Mouse (Mus musculus): ENCODE measurements around the gene Cd24a. TPM values are rescaled to one million over a fixed set of nuclear protein-coding genes. Genes with fewer than 3 reads are reported as not detected.

Gene Cd24a
- polyA plus RNA-seq, 1 experiment from 2014 or later, result 623 TPM

- Histone ChIP-seq H3K27ac (no peak overlapping the region), H3K9me3 (replicated peaks) (no peaks in the 10 kb centered on the region), H3K27me3 (ENCODE audit: low read depth, poor library complexity, severe bottlenecking) (no peaks in the 10 kb centered on the region), H3K36me3 (no peaks in the 10 kb centered on the region), H3K4me3 (no peak overlapping the region), H3K4me1 (peaks cover 16% of the 10 kb centered on the region)
- 80% methylated on average over 5 of the region's 5 CpGs for WGBS
- no peak for DNase-seq (ENCODE audit: low spot score)
Observed at GRCm38 (mm10) chr10:43593182-43593581, 15.1 kb downstream of the Cd24a start.

GRCm38 (mm10) chr10:43594187-43594586 lies 16.1 kb downstream of the Cd24a start:
- 85% methylated on average over 2 of the region's 2 CpGs for whole genome bisulfite sequencing
- no peaks in the 10 kb centered on the region for H3K27me3 ChIP-seq (ENCODE audit: low read depth, poor library complexity, severe bottlenecking)
- H3K9me3 ChIP-seq (replicated peaks), result no peaks in the 10 kb centered on the region
- no peak for DNase-seq (ENCODE audit: low spot score)
- peaks cover 9% of the 10 kb centered on the region for H3K4me1 ChIP-seq
- H3K27ac ChIP-seq, result no peak overlapping the region
- no peaks in the 10 kb centered on the region for H3K36me3 ChIP-seq
- no peak overlapping the region for H3K4me3 ChIP-seq

GRCm38 (mm10) chr10:43594894-43595293 lies 16.8 kb downstream of the Cd24a start:
- WGBS, result 80% methylated on average over 3 of the region's 3 CpGs
- Histone ChIP-seq H3K36me3 (no peaks in the 10 kb centered on the region), H3K27me3 (ENCODE audit: low read depth, poor library complexity, severe bottlenecking) (no peaks in the 10 kb centered on the region), H3K4me1 (peaks cover 2% of the 10 kb centered on the region; the same call in 1 of the 2 replicates), H3K27ac (no peak overlapping the region), H3K9me3 (replicated peaks) (no peaks in the 10 kb centered on the region), H3K4me3 (no peak overlapping the region)
- no peak for DNase-seq (ENCODE audit: low spot score)

GRCm38 (mm10) chr10:43598067-43598726 lies 20.1 kb downstream of the Cd24a start:
- DNase-seq (ENCODE audit: low spot score), result no peak
- no peaks in the 10 kb centered on the region for H3K9me3 ChIP-seq (replicated peaks)
- no peak overlapping the region for H3K27ac ChIP-seq
- no peak overlapping the region for H3K4me3 ChIP-seq
- peaks cover 17% of the 10 kb centered on the region for H3K4me1 ChIP-seq
- no peaks in the 10 kb centered on the region for H3K36me3 ChIP-seq
- 93% methylated on average over 2 of the region's 2 CpGs for WGBS
- H3K27me3 ChIP-seq (ENCODE audit: low read depth, poor library complexity, severe bottlenecking), result no peaks in the 10 kb centered on the region

- 89% methylated on average over 1 of the region's 1 CpGs for WGBS
Observed at GRCm38 (mm10) chr10:43601039-43601438, 23.0 kb downstream of the Cd24a start.

GRCm38 (mm10) chr10:43601511-43602396 lies 23.7 kb downstream of the Cd24a start:
- Histone ChIP-seq H3K9me3 (replicated peaks) (no peaks in the 10 kb centered on the region), H3K36me3 (no peaks in the 10 kb centered on the region), H3K4me3 (0 out of 2 replicates have a peak overlapping the region, but pooled peaks have one; percentile 4), H3K4me1 (peaks cover 23% of the 10 kb centered on the region), H3K27me3 (ENCODE audit: low read depth, poor library complexity, severe bottlenecking) (no peaks in the 10 kb centered on the region), H3K27ac (peak overlapping the region; percentile 80)
- no peak for DNase-seq (ENCODE audit: low spot score)
- 43% methylated on average over 14 of the region's 14 CpGs for WGBS

More at GRCm38 (mm10) chr10:43601039-43601438, 23.0 kb downstream of the Cd24a start:
- Histone ChIP-seq H3K9me3 (replicated peaks) (no peaks in the 10 kb centered on the region), H3K4me3 (no peak overlapping the region), H3K27me3 (ENCODE audit: low read depth, poor library complexity, severe bottlenecking) (no peaks in the 10 kb centered on the region), H3K36me3 (no peaks in the 10 kb centered on the region), H3K4me1 (peaks cover 23% of the 10 kb centered on the region), H3K27ac (peak overlapping the region; percentile 80; the same call in 1 of the 2 replicates)
- no peak for DNase-seq (ENCODE audit: low spot score)

- Histone ChIP-seq H3K4me1 (peaks cover 23% of the 10 kb centered on the region), H3K27ac (peak overlapping the region; percentile 8; the same call in 1 of the 2 replicates), H3K36me3 (no peaks in the 10 kb centered on the region), H3K9me3 (replicated peaks) (no peaks in the 10 kb centered on the region), H3K27me3 (ENCODE audit: low read depth, poor library complexity, severe bottlenecking) (no peaks in the 10 kb centered on the region), H3K4me3 (no peak overlapping the region)
- no peak for DNase-seq (ENCODE audit: low spot score)
- 65% methylated on average over 4 of the region's 4 CpGs for WGBS
Observed at GRCm38 (mm10) chr10:43603975-43604686, 26.0 kb downstream of the Cd24a start.

- Histone ChIP-seq H3K27me3 (ENCODE audit: low read depth, poor library complexity, severe bottlenecking) (no peaks in the 10 kb centered on the region), H3K9me3 (replicated peaks) (no peaks in the 10 kb centered on the region), H3K27ac (peak overlapping the region; percentile 53; the same call in 1 of the 2 replicates), H3K36me3 (no peaks in the 10 kb centered on the region), H3K4me1 (peaks cover 23% of the 10 kb centered on the region), H3K4me3 (no peak overlapping the region)
- no peak for DNase-seq (ENCODE audit: low spot score)
- WGBS, result 88% methylated on average over 10 of the region's 10 CpGs
Observed at GRCm38 (mm10) chr10:43604687-43605250, 26.7 kb downstream of the Cd24a start.

GRCm38 (mm10) chr10:43605901-43606300 lies 27.8 kb downstream of the Cd24a start:
- WGBS, result 84% methylated on average over 7 of the region's 7 CpGs
- Histone ChIP-seq H3K27me3 (ENCODE audit: low read depth, poor library complexity, severe bottlenecking) (no peaks in the 10 kb centered on the region), H3K4me1 (peaks cover 22% of the 10 kb centered on the region), H3K27ac (no peak overlapping the region), H3K36me3 (no peaks in the 10 kb centered on the region), H3K4me3 (no peak overlapping the region), H3K9me3 (replicated peaks) (no peaks in the 10 kb centered on the region)
- DNase-seq (ENCODE audit: low spot score), result no peak

- H3K36me3 ChIP-seq, result no peaks in the 10 kb centered on the region
- H3K9me3 ChIP-seq (replicated peaks), result no peaks in the 10 kb centered on the region
- H3K4me1 ChIP-seq, result peaks cover 5% of the 10 kb centered on the region; the same call in 1 of the 2 replicates
- no peaks in the 10 kb centered on the region for H3K27me3 ChIP-seq (ENCODE audit: low read depth, poor library complexity, severe bottlenecking)
- WGBS, result 87% methylated on average over 5 of the region's 5 CpGs
- DNase-seq (ENCODE audit: low spot score), result no peak
- no peak overlapping the region for H3K4me3 ChIP-seq
- no peak overlapping the region for H3K27ac ChIP-seq
Observed at GRCm38 (mm10) chr10:43609507-43609906, 31.4 kb downstream of the Cd24a start.

- no peaks in the 10 kb centered on the region for H3K36me3 ChIP-seq
Observed at GRCm38 (mm10) chr10:43609958-43610357, 31.9 kb downstream of the Cd24a start.

GRCm38 (mm10) chr10:43611081-43611480 lies 33.0 kb downstream of the Cd24a start:
- no peaks in the 10 kb centered on the region for H3K27me3 ChIP-seq (ENCODE audit: low read depth, poor library complexity, severe bottlenecking)
- H3K4me1 ChIP-seq, result no peaks in the 10 kb centered on the region
- H3K27ac ChIP-seq, result no peak overlapping the region
- no peak overlapping the region for H3K4me3 ChIP-seq
- no peaks in the 10 kb centered on the region for H3K9me3 ChIP-seq (replicated peaks)
- H3K36me3 ChIP-seq, result no peaks in the 10 kb centered on the region
- no peak for DNase-seq (ENCODE audit: low spot score)

More at GRCm38 (mm10) chr10:43609958-43610357, 31.9 kb downstream of the Cd24a start:
- peak overlapping the region; percentile 42; the same call in 1 of the 2 replicates for H3K27ac ChIP-seq
- H3K9me3 ChIP-seq (replicated peaks), result no peaks in the 10 kb centered on the region
- H3K27me3 ChIP-seq (ENCODE audit: low read depth, poor library complexity, severe bottlenecking), result no peaks in the 10 kb centered on the region
- peaks cover 2% of the 10 kb centered on the region; the same call in 1 of the 2 replicates for H3K4me1 ChIP-seq
- 89% methylated on average over 2 of the region's 2 CpGs for WGBS
- no peak overlapping the region for H3K4me3 ChIP-seq
- DNase-seq (ENCODE audit: low spot score), result no peak

Measured in limb, embryonic 10.5 days (tissue).